Mouse (Mus musculus) liver, embryonic 14.5 days (tissue): ENCODE results near the gene Zfp423.

Experiments
- CTCF ChIP-seq: IDR thresholded peaks from 2 replicates; pipeline ENCODE4 v1.5.1; 2016; ENCODE audit warnings: antibody characterized with exemption, low read depth, control low read depth
- EP300 ChIP-seq: IDR thresholded peaks from 2 replicates; pipeline ENCODE4 v1.6.1; 2016; ENCODE audit warnings: antibody characterized with exemption, low read depth

DNA sequence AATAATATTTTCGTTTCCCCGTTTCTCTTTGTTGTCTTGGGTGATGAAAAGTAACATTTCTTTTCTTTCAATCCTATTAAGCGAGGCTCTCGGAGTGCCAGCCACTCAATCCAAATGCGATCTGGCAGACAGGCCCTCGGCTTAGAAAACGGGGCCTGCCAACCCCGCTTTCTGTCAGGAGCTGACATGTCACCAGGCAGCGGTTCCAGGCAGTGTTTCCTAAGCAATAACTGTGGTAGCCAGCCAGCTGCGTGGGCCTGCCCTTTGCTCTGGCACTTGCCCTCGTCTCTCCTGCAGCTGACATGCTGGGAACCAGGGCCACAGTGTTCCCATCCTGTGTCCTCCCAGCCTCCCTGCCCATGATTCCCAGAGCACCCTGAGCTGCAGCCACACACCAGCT, 221.5 kb downstream of the Zfp423 start:
- TF ChIP-seq CTCF (no peak), EP300 (no peak)
